Mouse (Mus musculus): ENCODE measurements around the gene Lif.

The Lif gene

DNA sequence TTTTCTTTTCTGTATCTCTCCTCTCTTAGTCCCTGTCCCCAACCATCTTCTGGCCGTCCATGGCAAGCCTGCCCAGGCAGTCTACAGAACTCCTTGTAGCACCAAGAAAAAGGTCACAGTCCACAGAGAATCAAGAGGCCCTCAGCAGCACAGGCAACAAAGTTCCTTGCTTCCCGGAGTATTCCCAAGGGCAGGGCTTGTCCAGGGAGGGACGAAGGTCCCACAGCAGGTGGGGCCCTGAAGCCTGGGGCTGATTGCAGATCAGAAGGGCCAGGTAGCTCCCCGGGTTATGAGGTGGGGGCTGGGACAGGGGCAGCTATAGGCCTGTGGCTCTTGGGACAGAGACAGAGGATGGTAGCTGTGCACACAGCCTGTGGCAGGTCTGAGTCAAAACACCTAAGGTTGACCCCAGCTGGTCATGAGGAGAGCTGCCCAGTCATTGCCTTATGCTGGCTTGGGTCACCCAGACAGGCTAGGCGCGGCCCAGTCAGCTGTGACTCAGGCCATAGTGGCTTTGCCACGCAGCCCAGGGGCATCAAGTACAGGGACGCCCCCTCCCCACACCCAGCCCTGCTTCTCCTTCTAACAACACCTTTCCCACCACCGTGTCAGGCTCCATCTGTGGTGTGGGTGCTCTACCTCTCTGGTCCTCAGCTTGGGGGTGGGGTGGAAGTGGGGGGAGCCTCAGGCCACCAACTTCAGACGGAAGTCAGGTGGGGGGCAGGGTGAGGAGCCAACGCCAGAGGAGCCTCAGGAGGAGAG, at the start of gene Lif:
Lif (plus strand) TSS at position 712 of the 762 bp plus-strand sequence.
- no peak for DNase-seq (ENCODE audit: low spot score in 2 of 2)

DNA sequence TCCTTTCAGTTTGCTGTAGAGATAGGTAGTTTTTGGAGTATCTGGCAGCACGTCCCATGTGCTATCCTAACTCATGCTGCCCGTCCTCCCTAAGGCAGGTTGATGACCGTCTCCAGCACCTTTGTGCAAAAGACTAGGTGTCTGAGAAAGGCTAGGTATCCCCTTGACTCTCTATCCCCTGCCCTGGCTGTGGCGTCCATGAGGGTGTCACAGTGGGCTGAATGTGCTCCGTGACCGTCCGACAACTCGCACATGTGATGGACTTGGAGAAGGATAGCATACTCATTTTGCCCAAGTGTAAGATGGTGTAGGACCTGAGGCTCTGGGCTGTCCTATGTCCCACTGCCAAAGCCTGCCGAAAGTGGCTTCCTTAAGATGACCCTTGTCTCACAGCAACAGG, 49.7 kb upstream of the Lif start:
- no peak for DNase-seq (ENCODE audit: low spot score in 2 of 2)

DNA sequence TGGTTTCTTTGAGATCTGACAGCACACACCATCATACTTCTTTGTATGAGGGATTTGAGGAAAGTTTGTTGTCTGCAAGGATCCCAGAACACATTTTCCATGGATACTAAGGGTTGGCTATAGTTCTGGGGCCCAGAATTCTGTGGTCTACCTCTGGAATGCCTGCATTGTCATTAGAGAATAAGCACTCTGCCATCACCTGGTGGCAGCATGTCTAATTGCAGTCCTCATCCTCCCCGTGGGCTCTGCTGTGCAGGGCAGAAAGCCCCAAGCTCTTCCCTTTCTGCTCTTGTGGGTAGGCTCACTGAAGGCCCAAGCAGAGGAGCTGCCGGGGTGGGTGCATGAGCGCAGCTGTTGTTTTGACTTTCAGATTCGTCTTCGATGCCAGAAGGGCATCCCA, 47.8 kb upstream of the Lif start:
- DNase-seq (ENCODE audit: low spot score in 2 of 2) = no peak

DNA sequence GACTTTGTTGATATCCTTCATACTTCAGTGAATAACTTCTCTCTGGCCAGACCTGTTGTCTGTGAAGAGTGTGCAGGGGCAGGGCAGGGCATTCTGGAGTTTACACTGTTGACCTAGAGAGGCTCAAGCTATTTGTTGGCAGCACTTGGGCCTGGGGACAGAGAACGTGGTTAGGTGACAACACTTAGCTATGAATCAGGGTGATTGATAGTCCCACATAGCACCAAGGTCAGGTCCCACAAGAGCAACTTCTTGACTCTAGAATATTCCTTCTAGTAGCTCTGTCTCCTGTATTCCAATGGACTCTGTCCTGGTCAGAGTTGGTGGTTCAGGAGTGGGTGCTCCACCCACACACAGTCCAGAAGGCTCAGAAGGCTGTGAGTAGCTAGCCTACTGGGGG, 46.6 kb upstream of the Lif start:
- DNase-seq (ENCODE audit: low spot score in 2 of 2) = no peak

DNA sequence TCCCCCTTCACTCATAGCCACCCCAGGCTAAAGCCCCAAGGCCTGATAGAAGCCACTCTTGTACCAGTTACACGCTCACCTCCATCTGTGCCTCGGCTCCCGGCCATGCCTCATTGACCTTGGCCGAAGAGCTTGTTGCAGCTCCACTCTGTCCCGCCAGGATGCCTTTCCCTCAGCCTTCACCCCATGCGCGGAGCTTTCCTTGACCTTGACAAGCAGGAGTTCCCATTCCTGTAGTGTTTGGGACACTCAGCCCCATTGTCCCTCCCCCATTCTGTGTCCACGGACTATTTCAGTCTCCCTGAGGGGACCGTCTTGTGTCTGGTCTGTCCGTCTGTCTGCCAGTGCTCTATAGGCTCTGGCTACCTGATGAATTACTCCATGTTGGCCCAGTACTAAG, 44.2 kb upstream of the Lif start:
- DNase-seq (ENCODE audit: low spot score in 2 of 2) = no peak

DNA sequence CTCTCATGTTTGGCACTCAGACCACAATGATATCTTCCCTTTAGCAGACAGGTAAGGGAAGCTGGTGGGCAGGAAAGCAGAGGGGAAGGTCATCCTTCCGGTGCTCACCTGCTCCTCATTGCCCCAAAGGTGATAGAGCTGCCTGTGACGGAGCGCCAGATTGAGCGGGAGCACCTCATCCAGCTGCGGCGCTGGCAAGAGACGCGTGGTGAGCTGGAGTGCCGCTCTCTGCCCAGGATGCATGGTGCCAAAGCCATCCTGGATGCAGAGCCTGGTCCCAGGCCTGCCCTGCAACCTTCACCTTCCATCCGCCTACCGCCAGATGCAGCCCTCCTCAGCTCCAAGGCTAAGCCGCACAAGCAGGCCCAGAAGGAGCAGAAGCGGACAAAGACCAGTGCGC, 42.8 kb upstream of the Lif start:
- no peak for DNase-seq (ENCODE audit: low spot score in 2 of 2)

DNA sequence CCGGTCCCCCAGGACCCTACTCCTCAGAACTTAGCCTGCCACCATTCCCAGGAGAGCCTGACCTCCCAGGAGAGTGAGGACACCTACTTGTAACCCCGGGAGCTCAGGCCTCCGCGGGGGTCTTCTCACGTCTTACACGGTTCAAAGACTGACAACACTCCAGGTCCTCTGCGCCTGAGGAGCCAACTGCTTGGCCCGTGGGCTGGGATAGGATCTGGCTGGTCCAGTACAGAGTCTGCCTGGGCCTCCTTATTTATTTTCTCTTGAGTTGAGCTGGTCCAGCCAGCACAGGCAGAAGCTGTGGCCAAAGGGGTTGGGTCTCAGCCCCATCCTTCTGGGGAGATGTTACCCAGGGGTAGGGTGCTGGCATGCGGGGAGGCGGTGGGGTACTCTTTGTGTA, 42.3 kb upstream of the Lif start:
- DNase-seq (ENCODE audit: low spot score in 2 of 2) = no peak

DNA sequence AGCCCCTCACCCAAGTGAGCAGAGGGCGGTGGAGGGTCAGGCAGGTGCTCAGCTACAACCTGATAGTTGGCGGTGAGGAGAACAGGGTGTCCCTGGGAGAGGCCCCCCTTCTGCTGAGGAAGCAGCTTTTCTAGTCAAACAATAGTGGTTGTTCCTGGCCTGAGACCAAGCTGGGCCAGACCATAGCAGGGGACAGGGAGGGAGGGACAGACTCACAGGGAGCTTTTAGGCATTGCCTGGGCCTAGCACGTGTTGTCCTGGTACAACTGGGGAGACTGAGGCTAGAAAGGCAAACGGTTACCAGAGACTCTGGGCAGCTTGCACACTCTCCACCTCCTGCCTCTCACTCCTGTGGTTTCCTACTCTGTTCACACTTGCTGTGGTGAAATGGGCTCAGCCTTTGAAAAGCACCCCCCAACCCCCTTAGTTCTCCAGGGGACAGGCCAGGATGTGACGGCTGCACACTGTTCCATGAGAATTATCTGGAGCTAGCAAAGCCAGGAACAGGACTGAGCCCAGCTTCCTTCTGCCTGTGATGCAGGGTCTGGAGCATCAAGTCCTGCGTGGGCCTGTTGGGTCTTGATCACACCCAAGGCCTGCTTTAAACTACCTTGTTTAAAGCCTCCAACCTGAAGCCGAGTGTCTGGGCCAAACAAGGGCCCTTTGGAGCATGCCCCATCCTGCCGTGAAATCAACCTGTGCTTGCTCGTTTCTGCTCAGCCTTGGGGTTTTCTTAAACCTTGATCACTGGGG, 40.9 kb upstream of the Lif start:
- peak; percentile 84 to 91 for DNase-seq (ENCODE audit: low spot score in 2 of 2)

DNA sequence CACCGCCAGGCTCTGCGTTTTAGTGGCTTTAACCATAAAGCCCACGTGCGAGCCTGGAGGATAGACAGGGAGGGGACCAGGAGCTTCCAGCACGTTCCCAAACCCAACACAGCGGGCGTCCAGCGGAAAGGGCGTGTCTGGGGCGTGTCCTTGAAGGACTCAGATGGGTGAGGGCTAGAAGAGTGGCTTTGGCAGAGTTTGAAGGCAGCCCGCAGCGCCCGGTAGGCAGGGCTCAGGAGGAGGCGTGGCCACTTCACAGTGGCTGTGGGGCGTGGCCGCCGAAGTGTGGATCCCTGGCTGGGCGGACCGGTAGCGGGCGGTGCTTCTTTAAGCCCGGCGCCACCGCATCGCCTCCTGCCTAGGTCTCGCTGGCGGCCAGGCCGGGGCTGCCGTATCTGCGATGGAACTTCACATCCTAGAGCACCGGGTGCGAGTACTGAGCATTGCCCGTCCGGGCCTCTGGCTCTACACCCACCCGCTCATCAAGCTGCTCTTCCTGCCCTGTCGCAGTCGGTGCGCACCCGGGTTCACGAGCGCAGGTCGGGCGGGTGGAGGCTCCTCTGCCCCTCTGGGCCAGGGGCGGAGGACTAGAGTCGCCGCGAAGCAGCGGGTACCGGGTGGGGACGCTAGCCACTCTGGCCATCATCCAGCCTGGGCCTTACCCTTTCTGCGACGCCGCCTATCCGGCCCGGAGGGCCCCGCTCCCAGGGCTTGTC, 39.3 kb upstream of the Lif start, which contains the start of gene Castor1:
Castor1 (plus strand) TSS at position 312 of the 716 bp plus-strand sequence.
- peak; percentile 96 to 98 for DNase-seq (ENCODE audit: low spot score in 2 of 2)

DNA sequence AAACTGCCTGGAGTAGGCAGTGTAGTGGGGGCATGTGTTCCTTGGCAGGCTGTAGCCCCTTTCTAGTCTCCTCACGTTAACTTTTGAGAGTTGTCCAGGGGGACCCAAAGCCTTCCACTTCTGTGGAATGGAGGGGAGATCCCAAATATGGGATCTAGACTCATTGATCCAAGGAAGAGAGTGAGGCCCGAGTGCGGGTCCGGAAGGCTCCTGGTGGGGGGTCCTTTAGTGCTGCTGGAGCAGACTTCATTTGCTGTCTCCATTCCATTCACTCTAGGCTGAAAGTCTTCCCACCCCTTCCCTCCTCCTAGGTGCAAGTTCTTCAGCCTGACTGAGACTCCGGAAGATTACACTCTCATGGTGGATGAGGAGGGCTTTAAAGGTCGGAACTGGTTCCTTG, 38.7 kb upstream of the Lif start:
- no peak for DNase-seq (ENCODE audit: low spot score in 2 of 2)

DNA sequence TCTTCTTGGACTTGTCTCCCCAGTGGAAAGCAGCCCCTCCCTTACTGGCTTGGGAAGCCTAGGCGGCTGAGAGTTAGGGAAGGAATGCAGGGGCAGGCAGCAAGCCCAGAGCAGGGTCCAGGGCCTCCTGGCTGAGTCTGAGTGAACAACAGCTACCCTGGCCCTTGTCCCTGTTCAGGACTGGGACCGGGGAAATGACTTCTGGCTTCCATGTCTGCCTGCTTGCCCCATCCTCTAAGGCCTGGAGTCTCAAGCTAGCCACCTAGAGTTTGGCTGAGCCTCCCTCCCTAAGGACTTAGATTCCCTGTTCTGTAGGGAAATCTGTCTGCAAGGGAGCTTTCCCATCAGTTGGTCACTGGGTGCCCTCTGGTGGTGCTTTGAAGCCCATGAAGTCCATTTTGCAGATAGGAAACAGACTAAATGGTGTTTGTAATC, 38.0 kb upstream of the Lif start:
- DNase-seq (ENCODE audit: low spot score in 2 of 2) = peak; percentile 87 to 88

DNA sequence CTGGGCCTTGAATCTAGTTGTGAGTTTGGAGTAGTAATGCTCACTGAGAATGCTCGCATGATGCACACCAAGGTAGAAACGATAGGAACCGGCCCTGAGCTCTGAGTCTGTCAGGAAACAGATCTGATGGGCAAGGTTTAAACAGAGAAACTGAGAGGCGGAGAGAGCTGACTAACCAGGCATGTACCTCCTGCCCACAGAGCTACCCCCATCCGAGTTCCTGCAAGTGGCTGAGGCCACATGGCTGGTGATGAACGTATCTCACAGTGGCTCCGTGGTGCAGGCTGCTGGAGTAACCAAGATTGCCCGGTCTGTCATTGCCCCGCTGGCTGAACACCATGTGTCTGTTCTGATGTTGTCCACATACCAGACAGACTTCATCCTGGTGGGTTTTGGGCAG, 37.4 kb upstream of the Lif start:
- no peak for DNase-seq (ENCODE audit: low spot score in 2 of 2)

DNA sequence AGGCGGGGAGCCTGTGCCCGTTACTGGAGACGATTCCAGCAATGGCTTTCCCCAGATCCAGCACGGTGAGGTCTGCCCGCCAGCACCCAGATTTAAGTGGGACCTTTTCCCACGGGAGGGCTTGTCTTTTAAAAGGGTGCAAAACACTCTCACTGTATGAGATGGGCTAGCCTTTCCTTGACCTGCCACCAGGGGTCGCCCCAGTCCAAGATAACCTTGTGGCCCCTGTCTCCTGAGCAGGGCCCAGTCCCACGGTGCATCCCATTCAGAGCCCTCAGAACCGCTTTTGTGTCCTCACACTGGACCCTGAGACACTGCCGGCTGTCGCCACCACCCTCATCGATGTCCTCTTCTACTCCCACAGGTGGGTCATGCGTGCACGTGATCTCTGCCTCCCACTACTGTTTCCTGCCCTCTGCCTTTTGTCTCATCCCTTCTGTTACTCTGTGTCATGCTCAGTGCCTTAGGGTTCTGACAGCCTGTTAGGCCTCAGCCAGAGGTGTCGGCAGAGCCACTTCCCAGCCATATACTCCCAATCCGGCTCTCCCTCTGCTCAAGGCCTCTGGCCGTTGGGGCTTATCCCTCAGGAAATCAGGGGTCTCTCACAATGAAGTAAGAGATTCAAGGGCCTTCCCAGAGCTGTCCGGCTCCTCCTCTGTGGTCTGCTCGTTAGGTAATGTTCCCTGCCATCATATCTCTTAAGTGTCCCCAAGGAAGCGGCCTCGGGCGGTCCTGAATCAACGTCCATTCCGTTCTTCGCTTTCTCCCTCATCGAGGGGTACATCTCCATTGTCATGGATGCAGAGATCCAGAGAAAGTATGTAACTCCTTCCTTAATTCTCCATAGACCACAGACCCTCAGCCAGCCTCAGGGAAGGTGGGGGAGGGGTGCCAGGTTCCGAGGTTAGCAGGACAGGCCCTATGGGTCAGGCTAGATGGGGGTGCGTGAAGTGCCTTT, 36.6 kb upstream of the Lif start:
- peak in 1 of 2 experiments; percentile 75 for DNase-seq (ENCODE audit: low spot score in 2 of 2)

DNA sequence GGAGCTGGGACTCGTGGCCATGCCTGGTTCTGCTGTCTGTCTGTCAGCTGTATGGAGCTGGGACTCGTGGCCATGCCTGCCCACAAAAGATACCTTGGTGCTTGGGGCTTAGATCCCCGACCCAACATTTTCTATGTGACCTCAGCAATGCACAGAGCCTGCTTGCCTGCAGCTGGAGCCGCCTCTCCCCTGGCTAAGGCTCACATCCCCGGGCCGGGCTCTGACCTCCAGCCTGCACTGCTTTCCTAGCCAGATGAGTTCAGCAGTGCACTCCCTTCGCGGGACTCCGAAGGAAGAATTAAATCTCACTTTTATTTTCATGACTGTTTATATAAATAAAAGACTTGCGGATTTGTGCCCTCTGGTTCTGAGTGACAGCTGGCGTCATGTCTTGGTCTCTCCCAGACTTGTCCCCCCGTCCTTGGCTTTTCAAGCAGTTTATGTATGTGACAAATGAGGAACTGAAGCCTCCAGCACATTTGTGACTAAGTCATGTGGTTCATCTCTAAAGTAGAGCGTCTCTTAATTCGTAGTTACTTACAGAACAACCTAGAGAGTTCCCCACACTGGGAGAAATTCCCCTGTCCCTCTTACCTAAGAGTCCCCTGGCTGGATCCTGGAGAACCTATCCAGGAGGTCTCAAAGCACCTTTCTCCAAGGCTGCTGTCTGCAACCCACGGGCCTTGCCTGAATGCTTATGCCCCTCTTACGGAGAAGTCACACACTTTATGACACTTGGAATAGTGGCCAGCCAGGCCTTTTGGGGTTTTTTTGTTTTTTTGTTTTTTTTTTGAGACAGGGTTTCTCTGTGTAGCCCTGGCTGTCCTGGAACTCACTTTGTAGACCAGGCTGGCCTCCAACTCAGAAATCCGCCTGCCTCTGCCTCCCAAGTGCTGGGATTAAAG, 35.1 kb upstream of the Lif start:
- DNase-seq (ENCODE audit: low spot score in 2 of 2) = no peak

DNA sequence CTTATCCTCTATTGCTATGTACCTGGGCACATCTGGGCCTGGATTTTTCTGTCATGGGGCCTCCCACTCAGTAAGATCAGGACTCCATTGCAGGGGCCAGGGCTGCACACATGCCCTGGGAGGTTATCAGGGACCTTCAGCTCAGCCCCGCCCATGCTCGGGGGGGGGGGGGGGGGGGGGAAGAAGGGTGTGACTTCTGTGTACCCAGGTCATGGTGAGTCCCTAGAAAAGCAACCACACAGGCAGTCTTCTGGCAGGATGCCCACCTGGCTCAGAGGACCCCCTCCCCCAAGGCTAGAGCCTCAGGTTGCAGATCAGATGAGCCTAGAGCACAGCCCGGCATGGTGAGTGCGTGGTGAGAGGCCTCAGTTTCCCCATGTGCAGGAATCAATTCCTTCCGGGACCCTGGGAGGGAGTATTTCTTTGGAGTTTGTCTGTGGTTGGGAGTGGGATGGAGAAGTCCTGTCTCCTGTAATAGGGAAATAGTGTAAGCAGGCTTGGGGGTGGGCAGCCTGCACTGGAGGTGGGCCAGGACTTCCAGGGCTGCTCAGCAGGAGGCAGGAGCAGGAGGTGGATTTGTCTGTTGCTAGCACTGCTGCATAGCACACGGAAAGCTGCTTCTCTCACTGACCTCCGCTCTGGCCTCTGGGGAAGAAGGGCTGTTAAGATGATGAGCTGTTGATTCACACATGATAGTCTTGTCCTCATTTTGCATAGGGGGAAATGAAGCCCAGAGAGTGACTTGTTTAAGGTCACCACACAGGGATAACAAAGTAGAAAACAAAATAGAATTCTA, 33.8 kb upstream of the Lif start:
- DNase-seq (ENCODE audit: low spot score in 2 of 2) = no peak

DNA sequence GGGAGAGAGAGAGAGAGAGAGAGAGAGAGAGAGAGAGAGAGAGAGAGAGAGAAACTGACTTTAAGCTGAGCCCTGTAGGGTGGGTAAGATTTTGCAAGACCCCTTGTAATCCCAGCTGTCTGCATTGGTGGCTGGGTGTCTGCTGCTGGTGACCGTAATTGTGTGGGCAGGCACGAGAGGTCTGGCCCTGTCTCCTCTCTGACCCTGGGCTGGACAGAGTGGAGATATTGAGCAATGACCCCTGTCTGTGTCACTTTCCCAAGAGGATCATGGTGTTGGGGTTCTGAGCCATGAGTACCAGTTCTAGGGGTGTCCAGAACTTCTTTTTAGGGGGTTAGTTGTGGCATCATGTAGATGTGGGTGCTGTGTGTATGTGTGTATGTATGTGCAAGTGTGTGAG, 33.1 kb upstream of the Lif start:
- no peak for DNase-seq (ENCODE audit: low spot score in 2 of 2)

DNA sequence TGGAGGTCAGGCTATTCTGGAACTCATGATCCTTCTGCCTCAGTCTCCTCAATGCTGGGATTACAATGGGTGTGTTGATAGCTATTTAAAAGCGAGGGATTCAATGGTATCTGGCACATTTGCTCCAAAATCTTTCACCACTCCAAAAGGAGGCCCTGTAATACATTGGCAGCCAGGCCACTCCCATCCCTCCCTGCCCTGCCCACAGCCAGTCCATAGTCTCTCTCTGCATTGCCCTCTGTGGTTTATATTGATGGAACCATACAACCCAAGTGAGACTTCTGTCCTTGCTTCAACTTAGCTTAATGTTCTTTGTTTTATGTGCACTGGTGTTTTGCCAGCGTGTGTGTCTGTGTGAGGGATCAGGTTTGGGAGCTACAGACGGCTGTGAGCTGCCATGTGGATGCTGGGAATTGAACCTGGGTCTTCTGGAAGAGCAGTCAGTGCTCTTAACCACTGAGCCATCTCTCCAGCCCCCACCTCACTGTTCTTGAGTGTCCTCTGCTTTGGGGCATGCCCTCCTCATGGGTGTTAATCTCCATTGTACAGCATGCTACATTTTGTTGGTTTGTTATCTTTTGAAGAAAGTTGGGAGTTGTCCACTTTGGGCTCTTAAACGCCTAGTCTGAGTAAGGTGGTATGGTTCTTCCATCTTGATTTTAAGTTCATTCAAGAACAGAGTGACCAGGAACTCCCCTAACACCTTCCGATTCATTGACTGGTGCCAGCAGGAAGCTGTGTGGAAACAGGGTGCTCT, 30.6 kb upstream of the Lif start:
- DNase-seq (ENCODE audit: low spot score in 2 of 2) = no peak

DNA sequence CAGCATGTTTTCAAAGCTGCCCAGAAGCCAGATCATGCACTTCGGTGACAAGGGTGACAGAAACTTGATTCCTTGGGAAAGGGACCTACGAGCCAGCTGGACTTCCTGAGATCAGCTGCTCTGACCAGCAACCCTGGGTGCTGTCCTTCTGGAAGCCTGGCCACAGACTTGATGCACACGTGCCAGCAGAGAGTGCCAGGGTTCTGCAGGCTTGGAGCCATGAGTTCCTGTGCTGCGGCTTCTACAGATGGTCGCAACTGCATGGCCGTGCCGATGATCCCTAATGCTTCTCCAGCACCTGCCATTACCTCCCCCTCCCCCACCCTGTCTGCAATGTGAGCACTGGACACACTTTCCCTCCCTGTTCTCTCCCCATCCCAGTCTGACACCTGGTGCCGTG, 28.9 kb upstream of the Lif start:
- no peak for DNase-seq (ENCODE audit: low spot score in 2 of 2)

DNA sequence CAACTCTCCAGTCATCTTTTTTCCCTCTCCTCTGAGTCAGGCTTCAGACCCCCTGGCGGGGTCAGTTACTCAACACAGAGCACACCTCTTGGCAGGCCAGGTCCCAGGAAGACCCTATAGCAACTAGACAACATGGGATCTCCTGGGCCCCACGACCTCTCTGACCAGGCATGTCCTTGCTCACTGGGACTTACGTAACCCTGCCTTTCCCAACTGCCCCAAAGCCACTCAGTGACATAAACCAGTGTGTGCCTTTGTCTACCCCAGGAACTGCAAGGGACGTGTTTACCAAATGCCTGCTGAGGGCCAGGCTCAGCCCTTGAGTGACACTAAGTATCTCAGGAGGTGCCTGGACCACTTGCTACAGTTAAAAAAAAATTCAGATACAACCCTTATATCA, 27.5 kb upstream of the Lif start:
- no peak for DNase-seq (ENCODE audit: low spot score in 2 of 2)
